Mouse (Mus musculus) c-Kit-positive CD71-positive TER-119-negative erythroid progenitor cells, embryonic 14.5 days (primary cell): ENCODE measurements at regions not wholly inside any gene's neighbourhood (a gene's known extent, or its start where the extent isn't known, plus 50 kb on each side); places are given as distances from the start of the nearest gene placed in this dataset.
"Not testable (repeated sequence)": the region's sequence is repeated elsewhere in the genome, so short reads cannot be mapped to it uniquely, and the experiment has no call there.

Experiments
- DNase-seq: peaks from one replicate; pipeline ENCODE4 v3.0.0-alpha.2; 2013; ENCODE audit warnings: low read depth

DNA sequence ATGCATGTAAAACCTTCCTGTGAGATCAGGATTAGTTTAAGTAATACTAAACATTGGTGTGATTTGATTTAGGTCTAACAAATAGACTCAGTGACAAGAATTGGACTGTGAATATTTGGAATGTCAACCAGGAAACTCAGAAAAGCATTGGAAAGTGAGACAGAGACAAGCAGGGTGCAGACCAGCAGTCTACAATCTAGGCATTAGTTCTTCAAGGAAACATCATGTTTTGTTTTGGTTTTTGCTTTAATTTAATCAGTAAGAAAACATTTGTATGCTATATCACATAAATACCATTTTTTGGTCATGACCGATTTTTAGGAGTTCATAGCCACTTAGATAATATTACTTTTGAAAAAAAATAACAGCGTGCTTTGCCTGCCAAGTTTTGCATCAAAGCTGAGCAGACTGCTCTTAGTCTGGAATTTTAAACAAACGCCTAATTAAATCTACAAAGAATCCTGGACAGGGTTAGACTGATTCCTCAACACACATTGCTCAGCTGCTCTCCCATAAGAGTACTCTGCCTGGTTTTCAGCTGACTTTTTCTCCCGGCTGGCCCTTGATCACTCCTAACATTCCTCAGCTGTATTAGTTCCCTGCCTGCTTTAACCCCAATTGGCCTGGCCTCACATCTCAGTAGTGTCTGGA is 396.5 kb upstream of the Kcnh7 start:
- DNase-seq: no peak

DNA sequence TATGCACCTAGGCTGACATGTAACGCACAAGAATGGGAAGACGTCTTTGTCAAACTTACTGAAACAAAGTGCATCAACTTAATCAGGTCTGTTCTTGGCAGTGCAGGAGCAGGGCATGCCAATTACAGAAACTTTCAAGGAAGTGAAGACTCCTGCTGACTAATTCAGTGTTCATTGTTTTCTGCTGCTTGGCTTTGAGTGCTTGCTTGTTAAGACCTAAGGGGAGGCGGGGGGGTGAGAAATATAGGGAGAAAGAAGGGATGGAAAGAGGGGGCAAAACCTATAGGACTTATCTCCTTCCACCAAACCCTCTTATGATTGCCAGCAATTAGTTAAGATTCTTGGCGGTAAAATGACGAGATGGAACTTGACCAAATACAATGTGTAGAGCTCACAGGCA is 391.1 kb upstream of the Kcnh7 start:
- no peak for DNase-seq

DNA sequence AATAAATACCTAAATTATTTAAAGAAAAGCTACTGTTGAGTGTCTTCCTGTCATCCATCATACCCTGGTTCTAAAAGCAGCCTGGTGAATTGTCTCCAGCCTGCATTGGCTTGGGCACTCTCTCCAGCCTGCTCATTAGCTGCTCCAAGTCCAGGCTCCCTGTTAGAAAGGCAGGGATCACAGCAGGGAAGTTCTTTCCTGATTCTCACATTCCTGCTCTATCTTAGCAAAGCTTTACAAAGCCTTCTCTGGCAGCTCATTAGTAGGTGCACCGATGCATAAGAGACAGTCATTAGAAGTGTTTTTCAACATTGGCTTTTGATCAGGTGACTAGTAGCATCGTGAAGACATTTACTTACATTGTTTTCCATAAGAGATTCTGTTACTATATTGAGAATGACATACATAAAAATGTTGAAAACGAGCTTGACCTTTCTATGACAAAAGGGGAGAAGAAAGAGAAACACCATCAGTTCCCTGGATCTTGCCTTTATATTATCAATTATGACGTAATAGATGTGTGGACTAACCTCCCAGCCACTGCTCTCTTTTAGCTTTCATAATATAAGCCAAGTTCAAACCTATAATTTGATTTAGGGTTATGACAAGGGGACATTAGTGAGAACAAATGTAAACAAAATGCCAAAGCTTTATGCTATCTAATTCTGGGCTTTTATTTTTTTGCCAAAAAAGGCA is 390.1 kb upstream of the Kcnh7 start:
- no peak for DNase-seq

DNA sequence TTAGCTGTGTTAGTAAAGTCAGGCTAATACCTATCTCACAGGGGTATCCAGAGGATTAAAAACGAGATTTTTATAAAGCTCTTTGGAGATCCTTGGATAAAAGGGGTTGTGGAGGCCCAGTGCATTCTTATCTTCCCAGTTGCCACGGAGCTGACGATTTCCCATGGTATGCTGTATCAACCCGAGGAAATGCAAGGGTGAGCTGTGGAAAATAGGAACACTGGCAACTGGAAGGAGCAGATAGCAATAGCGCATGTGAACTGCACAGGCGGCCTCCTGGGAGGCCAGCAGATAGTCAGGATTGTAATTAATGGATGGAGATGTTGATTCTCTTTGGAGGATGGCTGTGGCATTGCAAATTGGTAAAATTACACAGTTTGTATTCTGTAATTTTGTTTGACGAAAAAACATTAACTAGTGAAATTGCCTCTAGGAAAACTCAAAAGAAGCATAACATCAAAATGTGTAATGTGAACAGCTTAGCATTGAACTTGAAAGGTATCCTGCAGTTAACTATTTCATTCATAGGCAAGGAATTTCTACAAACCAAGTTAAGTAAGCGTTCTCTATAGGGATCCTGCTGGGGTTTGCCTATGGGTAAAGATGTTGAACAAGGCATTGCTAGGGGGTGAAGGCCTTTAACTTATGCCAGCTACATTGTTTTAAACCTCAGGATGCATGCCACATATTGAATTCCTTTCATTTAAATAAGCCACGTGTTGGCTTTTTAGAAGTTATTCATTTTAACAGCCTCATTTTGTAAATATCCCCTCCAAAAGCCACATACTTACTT is 389.1 kb upstream of the Kcnh7 start:
- DNase-seq: no peak

DNA sequence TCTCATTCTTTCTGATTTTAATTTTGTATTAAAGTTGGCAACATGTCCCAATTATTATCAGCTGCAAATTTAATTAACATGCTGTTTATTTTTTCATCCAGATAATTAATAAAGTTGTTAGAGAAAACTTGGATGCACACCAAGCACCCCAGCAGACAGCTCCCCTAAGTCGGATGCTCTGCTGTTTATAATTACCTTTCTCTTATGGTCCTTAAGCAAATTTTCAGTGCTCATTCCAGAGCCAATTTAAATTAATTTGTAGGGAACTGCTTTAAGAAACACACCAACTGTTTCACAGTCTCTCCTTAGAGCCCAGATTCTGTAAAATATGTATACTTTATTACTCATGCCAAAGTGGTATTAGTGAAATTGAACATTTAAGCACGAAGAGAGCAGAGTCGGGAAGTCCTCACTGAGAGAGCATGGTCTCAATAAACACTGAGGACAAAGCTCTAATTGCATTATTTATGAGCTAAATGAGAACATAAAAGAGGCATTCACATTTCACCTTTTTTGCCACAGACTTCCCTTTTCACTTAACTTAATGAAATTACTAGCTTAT is 372.9 kb upstream of the Kcnh7 start:
- no peak for DNase-seq

DNA sequence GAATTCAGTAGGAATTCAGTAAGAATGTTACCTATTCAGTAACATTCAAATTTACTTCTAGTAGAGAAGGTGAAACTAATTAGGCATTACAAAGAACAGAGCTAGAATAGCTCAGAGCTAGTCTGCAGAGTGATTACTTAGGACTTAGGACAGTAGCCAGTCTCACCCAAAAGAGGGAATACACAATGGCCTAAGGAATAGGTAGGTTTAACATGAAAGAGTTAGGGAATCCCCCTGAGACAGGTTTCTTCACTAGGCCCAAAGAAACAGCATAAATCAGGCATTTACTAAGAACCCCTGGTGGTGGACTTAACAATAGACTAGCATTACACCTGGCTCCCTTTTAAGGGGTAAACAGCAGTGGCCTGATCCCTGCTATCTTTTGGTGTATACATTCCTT is 357.7 kb upstream of the Kcnh7 start:
- DNase-seq: not testable (repeated sequence)

DNA sequence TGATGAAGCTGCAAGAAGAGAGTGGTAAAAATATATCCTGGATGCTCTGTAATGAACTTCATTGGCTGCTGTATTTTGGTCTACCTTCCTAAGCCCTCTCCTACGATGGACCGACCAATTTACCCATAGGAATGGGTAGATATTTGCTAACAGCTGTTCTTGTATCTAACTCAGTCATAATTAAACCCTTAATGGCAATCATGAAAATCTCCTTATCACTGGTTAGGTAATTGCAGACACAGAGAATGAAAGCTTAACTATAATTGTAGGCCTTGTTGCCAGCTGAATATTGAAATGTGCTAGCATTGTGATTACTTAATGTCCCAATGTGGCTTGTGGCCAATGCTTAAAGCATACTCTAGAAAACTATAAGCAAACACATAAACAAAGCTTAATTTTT is 334.4 kb upstream of the Kcnh7 start:
- DNase-seq: no peak

DNA sequence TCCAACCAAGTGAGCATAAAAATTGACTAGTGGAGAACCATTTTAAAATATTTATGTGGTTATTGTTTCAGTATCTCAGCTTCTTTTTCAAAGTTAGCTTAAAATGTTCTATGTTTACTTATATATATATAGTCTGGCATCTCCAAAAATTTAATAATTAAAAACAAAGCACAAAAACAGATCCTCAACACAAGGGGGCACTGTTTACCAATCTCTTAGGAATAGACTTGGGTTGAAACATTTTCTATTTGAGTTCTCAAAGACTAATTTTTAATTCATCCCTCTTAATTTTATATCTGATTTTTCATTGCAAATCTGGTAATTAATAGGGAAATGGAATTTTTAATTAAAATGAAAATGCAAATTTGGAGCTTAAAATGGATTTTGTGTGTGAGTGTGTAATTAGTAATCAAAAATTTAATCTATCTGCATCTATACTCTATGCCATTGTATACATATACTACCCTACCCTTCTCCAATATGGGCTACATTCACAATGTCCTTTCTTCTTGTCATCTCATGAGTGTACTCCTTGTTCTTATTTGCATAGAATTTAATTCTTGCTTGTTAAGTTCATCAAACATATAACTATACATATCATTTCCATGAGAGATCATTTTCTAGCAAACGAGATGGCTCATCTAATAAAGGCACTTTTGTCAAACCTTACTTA is 329.6 kb upstream of the Kcnh7 start:
- DNase-seq: no peak

DNA sequence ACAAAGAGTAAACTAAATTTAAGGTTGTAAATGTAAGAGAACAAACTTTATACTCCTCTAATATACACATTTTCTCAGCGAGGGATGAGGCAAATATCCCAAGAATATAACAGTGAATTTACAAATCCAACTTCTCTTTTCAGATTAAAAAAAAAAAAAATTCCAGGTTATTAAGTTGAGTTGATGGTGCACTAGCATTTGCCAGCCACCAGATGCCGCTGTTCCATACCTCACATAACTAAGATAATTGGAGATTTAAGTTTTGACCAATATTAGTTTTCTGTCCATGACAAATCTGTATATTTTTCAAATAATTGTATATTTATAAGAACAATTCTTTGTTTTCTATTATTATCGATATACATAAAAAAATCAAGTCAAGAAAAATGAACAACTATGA is 319.9 kb upstream of the Kcnh7 start:
- DNase-seq: peak; percentile 1

DNA sequence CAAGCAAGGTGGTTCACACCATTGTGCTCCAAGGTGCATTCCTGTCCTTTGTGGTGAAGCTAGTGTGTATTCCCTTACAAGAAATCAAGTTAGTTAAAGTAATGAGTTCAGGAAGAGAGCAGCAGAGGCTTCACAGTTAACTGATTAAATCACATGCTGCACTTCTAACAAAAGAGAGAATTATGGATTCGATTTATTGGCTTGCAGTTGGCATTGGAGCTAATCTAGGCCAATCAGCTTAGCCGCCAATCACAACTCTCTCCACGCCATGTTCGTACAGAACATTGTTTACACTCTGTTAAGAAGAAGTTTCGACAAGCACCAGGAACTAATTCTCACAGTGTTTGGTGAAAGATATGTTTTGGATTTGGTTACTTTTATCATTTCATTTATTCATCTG is 292.3 kb upstream of the Kcnh7 start:
- no peak for DNase-seq

DNA sequence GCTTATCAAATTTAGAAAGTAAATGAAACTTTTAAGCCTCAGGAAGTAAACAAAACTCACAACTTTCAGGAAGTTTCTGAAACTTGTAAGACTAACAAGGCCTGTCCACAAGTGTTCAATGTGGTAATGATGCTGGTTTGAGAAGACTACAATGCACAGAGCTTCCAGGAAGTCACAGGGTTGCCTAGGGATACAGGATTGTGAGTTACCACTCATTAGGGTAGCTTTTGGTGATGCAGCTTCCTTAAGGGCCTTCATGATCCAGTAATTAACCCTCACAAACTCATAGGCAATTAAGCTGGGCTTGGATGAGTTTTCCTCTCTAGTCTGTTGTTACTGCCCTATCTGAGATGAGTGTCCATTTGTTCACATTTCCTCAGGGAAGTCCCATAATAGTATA is 291.2 kb upstream of the Kcnh7 start:
- DNase-seq: no peak

DNA sequence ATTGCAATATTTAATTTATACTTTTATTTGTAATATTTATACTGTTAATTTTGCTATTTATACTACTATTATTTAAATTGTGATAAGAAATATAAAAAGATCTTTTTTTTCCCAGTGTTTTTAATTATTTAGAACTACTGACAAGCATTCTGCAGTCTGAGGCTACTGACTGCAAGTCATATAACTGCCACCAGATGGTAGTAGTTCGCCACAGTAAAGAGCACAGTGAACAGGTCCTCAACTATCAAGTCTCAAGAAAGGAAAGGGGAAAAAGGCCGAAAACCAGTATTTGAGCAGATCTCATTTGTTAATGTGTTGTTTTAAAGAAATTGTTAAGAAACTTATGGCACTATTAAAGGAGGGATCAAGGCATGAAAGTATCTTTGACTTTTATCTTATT is 289.6 kb upstream of the Kcnh7 start:
- no peak for DNase-seq

DNA sequence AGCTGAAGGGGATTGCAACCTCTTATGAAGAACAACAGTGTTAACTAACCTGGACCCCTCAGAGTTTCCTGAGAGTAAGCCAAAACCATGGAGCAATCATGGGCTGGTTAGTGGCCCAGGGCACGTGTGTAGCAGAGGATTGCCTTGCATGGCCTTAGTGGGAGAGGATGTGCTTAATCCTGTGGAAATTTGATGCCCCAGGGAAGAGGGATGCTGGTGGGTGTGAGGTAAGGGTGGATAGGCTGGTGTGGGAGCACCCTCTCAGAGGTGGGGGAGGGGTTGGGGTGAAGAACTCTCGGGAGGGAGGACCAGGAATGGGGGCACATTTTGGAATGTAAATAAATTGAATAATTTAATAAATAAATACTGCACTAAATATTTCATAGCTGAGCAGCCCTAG is 288.2 kb upstream of the Kcnh7 start:
- no peak for DNase-seq

DNA sequence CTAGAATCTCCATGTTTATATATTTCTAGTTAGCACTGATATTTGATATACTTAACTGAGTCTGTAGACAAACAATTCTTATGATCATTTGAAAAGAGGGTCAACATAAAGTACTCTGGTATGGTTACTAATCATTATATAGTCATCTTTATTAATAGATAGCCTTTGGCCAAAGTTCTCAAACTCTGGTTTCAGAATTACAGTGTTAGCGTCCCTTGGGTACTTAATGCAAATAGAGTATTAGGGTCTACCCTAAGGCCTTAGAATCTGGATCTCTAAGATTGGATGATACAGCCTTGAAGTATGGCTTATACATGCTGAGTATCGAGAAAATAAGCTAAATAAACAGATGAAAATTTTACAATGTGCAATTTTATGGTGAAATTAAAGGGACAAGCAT is 275.0 kb upstream of the Kcnh7 start:
- DNase-seq: no peak

DNA sequence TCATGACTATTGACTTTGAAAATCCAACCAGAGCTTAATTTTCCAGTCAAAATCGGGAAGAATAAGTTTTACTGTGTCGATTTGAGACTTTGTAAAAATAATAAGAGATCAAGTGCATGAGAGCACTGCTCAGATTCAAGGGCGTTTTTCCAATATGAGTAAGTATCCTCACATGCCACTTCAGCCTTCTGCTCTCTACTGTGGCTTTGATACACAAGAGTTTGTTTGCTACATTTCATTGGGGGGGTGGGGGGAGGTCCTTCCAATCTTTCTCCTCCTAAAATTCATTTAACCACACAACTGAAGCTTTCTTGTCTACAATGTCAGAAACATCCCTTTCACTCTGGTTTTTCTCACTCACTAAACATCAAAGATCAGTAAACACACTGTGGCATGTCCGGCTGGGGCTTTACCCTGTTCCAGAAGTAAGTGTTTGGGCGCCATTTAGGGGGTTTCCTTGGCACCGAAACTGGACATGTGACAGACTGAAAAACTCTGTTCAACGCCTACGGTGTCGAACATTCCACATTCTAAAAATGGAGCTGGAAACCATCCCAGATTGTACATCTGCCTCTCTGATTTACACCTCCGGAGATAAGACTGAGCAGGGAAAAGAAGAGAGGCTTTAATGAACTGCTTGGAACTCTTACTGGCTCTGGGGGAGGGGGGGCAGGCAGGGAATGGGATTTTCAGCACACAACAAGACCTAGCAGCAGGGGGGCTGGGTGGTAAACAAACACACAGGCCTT is 270.4 kb upstream of the Kcnh7 start:
- DNase-seq: no peak

DNA sequence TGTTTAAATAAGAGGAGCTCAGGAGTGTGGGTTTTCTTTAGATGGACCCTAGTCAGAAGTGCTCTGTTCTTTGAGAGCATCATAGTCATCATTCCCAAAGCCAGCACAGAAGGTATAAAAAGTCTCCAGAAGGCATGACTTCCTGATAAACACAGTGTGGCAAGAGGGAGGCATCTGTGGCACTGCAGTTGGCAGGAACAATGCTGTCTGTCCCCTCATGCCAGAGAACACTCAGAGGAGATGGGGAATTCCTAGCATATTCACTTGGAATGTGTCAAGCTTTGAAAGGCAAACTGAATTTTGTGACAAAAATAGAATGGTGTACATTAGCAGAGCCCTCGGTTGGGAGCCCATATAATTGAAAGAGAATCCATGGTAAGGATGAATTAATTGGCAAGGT is 268.8 kb upstream of the Kcnh7 start:
- no peak for DNase-seq

DNA sequence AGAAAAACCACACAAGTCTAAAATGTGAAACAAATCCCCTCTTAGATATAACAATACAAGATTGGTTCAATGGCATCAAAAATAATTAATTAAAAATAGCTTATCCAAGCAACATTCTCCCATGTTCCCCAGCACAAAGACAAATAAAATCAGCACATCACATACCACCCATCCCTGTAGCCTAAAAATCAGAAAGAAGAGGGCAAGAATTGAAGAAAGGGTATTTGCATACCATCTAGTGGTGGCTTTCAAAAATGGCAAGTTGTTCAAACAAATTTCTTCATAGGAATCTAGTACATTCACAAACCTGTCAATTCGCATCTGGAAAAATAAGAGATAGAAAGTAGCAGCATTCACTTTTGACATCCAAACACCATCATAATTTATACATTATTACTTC is 268.1 kb upstream of the Kcnh7 start:
- no peak for DNase-seq

DNA sequence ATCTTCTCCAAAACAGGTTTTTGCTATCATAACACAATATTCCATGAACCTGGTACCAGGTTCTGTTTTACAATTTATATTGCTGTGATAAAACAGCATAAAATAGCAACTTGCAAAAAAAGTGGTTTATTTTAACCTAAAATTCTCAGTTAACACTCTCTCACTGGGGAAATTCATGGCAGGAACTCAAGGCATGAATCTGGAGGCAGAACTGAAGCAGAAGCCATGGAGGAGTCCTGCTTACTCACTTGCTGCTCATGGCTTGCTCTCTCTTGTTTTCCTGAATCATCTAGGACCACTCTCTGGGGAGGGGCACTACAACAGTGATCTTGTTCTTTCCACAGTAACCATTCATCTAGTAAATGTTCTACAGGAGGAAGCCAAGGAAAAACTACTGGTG is 250.2 kb upstream of the Kcnh7 start:
- no peak for DNase-seq

DNA sequence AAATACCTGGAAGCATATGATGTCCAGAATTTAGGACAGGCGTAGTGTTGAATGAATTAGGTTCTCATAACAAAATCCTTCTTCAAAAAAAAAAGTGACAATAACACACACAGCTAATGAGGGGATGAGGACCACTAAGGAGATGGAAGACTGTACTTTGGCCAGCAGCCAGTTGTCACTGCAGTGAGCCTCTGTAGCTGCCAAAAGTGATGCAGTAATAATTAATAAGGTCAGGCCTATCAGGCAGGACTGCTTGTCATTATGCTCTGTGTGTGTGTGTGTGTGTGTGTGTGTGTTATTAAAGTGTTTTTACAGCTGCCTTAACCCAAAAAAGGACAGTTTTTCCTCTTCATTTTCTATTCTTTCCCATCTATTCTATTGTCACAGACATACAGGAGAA is 221.3 kb upstream of the Kcnh7 start:
- DNase-seq: no peak
